Mouse (Mus musculus): ENCODE results near the gene Hist1h2af. TPM values are rescaled to one million over a fixed set of nuclear protein-coding genes. Genes with fewer than 3 reads are reported as not detected.
"Not testable (repeated sequence)": the region's sequence is repeated elsewhere in the genome, so short reads cannot be mapped to it uniquely, and the experiment has no call there.

Hist1h2af gene
- polyA plus RNA-seq, 2 experiments = 11.0 to 557 TPM

GRCm38 (mm10) chr13:23571022-23571503 is 37.4 kb downstream of the Hist1h2af start, which contains the start of the genes Hist1h2ae and Hist1h2bg:
Gene Hist1h2ae, minus strand, starts transcription at chr13:23571220.
Gene Hist1h2bg, plus strand, starts transcription at chr13:23571396.
- ATAC-seq (ENCODE audit: low FRiP score, low read depth) (peak; percentile 89), DNase-seq (ENCODE audit: low spot score) (peak; percentile 96)
- Histone ChIP-seq H3K27me3 (ENCODE audit: control insufficient read depth, insufficient read depth, low read length) (no peaks in the 10 kb centered on the region), H3K9ac (ENCODE audit: low read depth, low read length, severe bottlenecking) (peak within 1 kb of the TSS; percentile 57), H3K36me3 (ENCODE audit: control insufficient read depth, insufficient read depth, low read length) (no peaks in the 10 kb centered on the region), H3K4me1 (ENCODE audit: control insufficient read depth, insufficient read depth, low read length) (peaks cover 13% of the 10 kb centered on the region; the same call in 1 of the 2 replicates), H3K4me3 (replicated peaks; ENCODE audit: low read length) (peak within 1 kb of the TSS; percentile 40), H3K9me3 (ENCODE audit: control insufficient read depth, low read length) (no peaks in the 10 kb centered on the region), H3K4me2 (replicated peaks; ENCODE audit: low read depth, low read length, severe bottlenecking) (peak within 1 kb of the TSS; percentile 56), H3K27ac (replicated peaks; ENCODE audit: low read depth, low read length) (peak within 1 kb of the TSS; percentile 93)
- TF ChIP-seq POLR2A (IDR thresholded peaks at IDR 0.05; ENCODE audit: borderline replicate concordance, extremely low read depth, insufficient read depth, insufficient read length) = peak; percentile 33; the same call in 1 of the 2 replicates
- WGBS = under 1% methylated on average over 17 of the region's 18 CpGs

- H3K9me3 ChIP-seq (ENCODE audit: control insufficient read depth, low read length); ATAC-seq (ENCODE audit: low FRiP score, low read depth); H3K36me3 ChIP-seq (ENCODE audit: control insufficient read depth, insufficient read depth, low read length); DNase-seq (ENCODE audit: low spot score); H3K27me3 ChIP-seq (ENCODE audit: control insufficient read depth, insufficient read depth, low read length): not testable (repeated sequence)
- WGBS = under 1% methylated on average over 8 of the region's 34 CpGs
- Histone ChIP-seq H3K4me2 (replicated peaks; ENCODE audit: low read depth, low read length, severe bottlenecking) (peak overlapping the region; percentile 56), H3K27ac (replicated peaks; ENCODE audit: low read depth, low read length) (peak overlapping the region; percentile 93), H3K4me1 (ENCODE audit: control insufficient read depth, insufficient read depth, low read length) (peaks cover 16% of the 10 kb centered on the region), H3K4me3 (replicated peaks; ENCODE audit: low read length) (peak overlapping the region; percentile 40), H3K9ac (ENCODE audit: low read depth, low read length, severe bottlenecking) (peak overlapping the region; percentile 57)
These were observed 38.0 kb downstream of the Hist1h2af start for GRCm38 (mm10) chr13:23571504-23572217.

- ATAC-seq (ENCODE audit: low FRiP score, low read depth) = no peak
- H3K27ac ChIP-seq (replicated peaks; ENCODE audit: low read depth, low read length) = peak overlapping the region; percentile 93
- TF ChIP-seq POLR2A (IDR thresholded peaks at IDR 0.05; ENCODE audit: borderline replicate concordance, extremely low read depth, insufficient read depth, insufficient read length) = no peak
- H3K9ac ChIP-seq (ENCODE audit: low read depth, low read length, severe bottlenecking) = peak overlapping the region; percentile 57
- H3K27me3 ChIP-seq (ENCODE audit: control insufficient read depth, insufficient read depth, low read length) = no peaks in the 10 kb centered on the region
- no peaks in the 10 kb centered on the region for H3K36me3 ChIP-seq (ENCODE audit: control insufficient read depth, insufficient read depth, low read length)
- H3K4me2 ChIP-seq (replicated peaks; ENCODE audit: low read depth, low read length, severe bottlenecking) = peak overlapping the region; percentile 56
- H3K9me3 ChIP-seq (ENCODE audit: control insufficient read depth, low read length) = no peaks in the 10 kb centered on the region
- peak overlapping the region; percentile 40 for H3K4me3 ChIP-seq (replicated peaks; ENCODE audit: low read length)
- 34% methylated on average over 2 of the region's 2 CpGs for WGBS
- peaks cover 21% of the 10 kb centered on the region for H3K4me1 ChIP-seq (ENCODE audit: control insufficient read depth, insufficient read depth, low read length)
- DNase-seq (ENCODE audit: low spot score) = no peak
These were observed 38.7 kb downstream of the Hist1h2af start for GRCm38 (mm10) chr13:23572218-23573033.

- H3K27me3 ChIP-seq (ENCODE audit: control insufficient read depth, insufficient read depth, low read length); DNase-seq (ENCODE audit: low spot score); ATAC-seq (ENCODE audit: low FRiP score, low read depth); H3K9me3 ChIP-seq (ENCODE audit: control insufficient read depth, low read length); H3K36me3 ChIP-seq (ENCODE audit: control insufficient read depth, insufficient read depth, low read length): not testable (repeated sequence)
- Histone ChIP-seq H3K4me3 (replicated peaks; ENCODE audit: low read length) (peak overlapping the region; percentile 40), H3K27ac (replicated peaks; ENCODE audit: low read depth, low read length) (peak overlapping the region; percentile 93), H3K4me2 (replicated peaks; ENCODE audit: low read depth, low read length, severe bottlenecking) (peak overlapping the region; percentile 56), H3K9ac (ENCODE audit: low read depth, low read length, severe bottlenecking) (peak overlapping the region; percentile 57), H3K4me1 (ENCODE audit: control insufficient read depth, insufficient read depth, low read length) (peaks cover 21% of the 10 kb centered on the region)
- 7% methylated on average over 18 of the region's 20 CpGs for WGBS
These were observed 39.6 kb downstream of the Hist1h2af start for GRCm38 (mm10) chr13:23573034-23573897.
